Mouse (Mus musculus) macrophage (primary cell): Measurements from ENCODE around the gene Frmd8. TPM values are rescaled to one million over a fixed set of nuclear protein-coding genes. Genes with fewer than 3 reads are reported as not detected.

Source experiments
- H3K27ac ChIP-seq: fragments of 350-480 bp; formaldehyde crosslinking; 2 replicates; pipeline ENCODE4 v1.9.0; 2021
- H3K36me3 ChIP-seq: fragments of 350-480 bp; formaldehyde crosslinking; 2 replicates; pipeline ENCODE4 v1.9.0; 2021; ENCODE audit errors: inconsistent target
- H3K4me3 ChIP-seq: fragments of 350-480 bp; formaldehyde crosslinking; 2 replicates; pipeline ENCODE4 v1.9.0; 2021; ENCODE audit errors: inconsistent target
- H3K79me2 ChIP-seq: fragments of 350-480 bp; formaldehyde crosslinking; 2 replicates; pipeline ENCODE4 v1.9.0; 2021; ENCODE audit errors: inconsistent target
- WGBS: methylation state at CpG from one replicate; pipeline ENCODE4 v1.1.7; 2026; ENCODE audit warnings: inconsistent platforms; ENCODE audit not compliant: missing documents; 5-methylcytosine and 5-hydroxymethylcytosine counted together
- polyA plus RNA-seq: library from polyadenylated mRNA; stranded (reverse); fragments of 250-400 nt; gene quantifications from 3 replicates; pipeline ENCODE4 v1.2.4, GENCODE M21; 2018; ENCODE audit warnings: inconsistent platforms

Frmd8 gene
- polyA plus RNA-seq, 1 experiment from 2014 or later, result 8.1 TPM

DNA sequence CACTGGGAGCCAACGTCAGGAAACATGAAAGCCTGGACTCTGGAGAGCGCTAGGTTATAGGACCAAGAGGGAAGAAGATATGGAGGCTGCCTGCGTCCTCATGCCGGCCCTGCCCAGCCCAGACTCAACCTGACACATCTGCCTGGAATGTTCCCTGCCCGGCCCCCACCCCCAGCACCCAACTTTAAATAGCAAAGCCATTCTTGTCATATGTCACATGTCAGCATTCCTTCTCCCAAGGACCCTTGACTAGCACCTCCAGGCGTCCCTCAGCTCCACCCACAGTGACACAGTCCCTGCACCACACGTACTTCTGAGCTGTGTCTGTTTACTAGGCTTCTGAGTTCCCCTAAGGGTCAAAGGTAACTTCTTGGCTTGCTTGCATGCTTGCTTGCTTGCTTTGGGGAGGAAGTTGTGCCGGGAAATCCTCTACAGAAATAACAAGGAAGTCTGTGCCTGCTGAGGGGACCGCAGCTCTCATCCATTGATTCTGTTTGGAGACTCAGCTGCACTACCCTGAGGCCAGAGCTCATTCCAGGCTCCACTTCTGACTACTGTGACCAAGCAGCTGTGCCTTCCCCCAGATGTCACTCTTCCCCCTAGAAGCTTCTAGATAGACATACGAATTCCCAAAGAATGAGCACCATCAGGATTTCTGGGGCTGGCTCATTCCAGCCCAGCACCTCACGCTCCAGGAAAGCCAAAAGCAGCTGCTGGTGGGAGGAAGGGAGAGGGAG, 64.8 kb downstream of the Frmd8 start:
- Histone ChIP-seq H3K36me3 (no peaks in the 10 kb centered on the region), H3K4me3 (no peak overlapping the region), H3K27ac (peak overlapping the region; percentile 82), H3K79me2 (peaks cover 3% of the 10 kb centered on the region; the same call in 1 of the 2 replicates)
- 52% methylated on average over 9 of the region's 11 CpGs for WGBS

GRCm38 (mm10) chr19:5809712-5810089, 65.4 kb downstream of the Frmd8 start:
- Histone ChIP-seq H3K4me3 (no peak overlapping the region), H3K36me3 (no peaks in the 10 kb centered on the region), H3K79me2 (peaks cover 9% of the 10 kb centered on the region; the same call in 1 of the 2 replicates), H3K27ac (peak overlapping the region; percentile 82)
- 95% methylated on average over 7 of the region's 7 CpGs for WGBS

DNA sequence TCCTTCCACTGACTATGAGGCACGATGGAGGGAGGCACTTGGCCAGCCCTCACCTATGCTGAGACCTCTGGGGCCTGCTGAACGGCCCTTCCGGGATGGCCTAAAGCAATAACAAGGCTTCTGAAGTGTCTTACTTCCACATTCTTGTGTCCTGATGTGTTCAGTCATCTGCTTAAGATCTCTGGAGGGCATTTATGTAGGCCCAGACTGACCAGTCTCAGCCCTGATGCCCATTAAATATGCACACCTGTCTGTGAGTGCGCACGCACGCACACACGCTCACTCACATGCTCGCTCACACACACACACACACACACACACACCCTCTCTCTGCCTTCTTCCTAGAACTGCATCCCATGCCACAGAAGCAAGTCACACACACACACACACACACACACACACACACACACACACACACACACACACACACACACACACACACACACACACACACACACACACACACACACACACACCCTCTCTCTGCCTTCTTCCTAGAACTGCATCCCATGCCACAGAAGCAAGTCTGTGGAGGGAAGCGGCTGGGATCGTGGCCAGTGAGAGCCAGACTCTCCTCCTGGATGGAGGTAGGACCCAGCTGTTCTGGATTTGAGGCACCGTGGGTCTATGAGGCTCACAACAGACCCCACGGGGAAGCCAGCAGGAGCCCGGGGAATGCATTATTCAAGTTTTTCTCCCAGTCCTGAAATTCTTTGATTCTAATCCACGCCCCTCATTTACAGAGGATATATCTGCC, 65.9 kb downstream of the Frmd8 start:
- 93% methylated on average over 8 of the region's 14 CpGs for WGBS
- Histone ChIP-seq H3K36me3 (no peaks in the 10 kb centered on the region), H3K27ac (peak overlapping the region; percentile 97), H3K79me2 (peaks cover 11% of the 10 kb centered on the region; the same call in 1 of the 2 replicates), H3K4me3 (no peak overlapping the region)

DNA sequence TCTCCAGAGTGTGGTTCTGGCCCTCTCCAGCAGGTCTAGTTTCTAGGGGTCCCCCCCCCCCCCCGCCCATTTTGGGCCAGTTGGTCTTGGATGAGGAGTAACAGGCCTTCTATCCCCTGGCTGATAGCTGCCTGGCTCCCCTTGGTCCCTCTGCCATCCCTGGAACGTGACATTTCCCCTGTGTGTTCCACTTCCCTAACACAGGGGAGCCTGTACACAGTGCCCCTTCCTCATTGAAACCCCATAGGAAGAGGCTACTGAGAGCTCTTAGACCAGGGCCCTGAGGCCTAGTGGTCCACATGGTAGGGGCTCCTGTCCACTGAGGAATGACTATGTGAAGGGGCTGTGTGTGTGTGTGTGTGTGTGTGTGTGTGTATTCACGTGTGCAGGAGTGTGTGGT, 67.3 kb downstream of the Frmd8 start:
- no peak overlapping the region for H3K4me3 ChIP-seq
- no peaks in the 10 kb centered on the region for H3K36me3 ChIP-seq
- no CpG with 5 or more reads among the region's 3 CpGs for WGBS
- H3K27ac ChIP-seq, result peak overlapping the region; percentile 97
- H3K79me2 ChIP-seq, result peaks cover 11% of the 10 kb centered on the region; the same call in 1 of the 2 replicates

GRCm38 (mm10) chr19:5806809-5807205, 68.3 kb downstream of the Frmd8 start:
- peak overlapping the region; percentile 97 for H3K27ac ChIP-seq
- WGBS, result 16% methylated on average over 6 of the region's 6 CpGs
- H3K4me3 ChIP-seq, result no peak overlapping the region
- H3K36me3 ChIP-seq, result no peaks in the 10 kb centered on the region
- H3K79me2 ChIP-seq, result peaks cover 18% of the 10 kb centered on the region

GRCm38 (mm10) chr19:5806051-5806808, 68.8 kb downstream of the Frmd8 start:
- Histone ChIP-seq H3K79me2 (peaks cover 23% of the 10 kb centered on the region), H3K4me3 (no peak overlapping the region), H3K36me3 (no peaks in the 10 kb centered on the region), H3K27ac (peak overlapping the region; percentile 97)
- 14% methylated on average over 8 of the region's 8 CpGs for WGBS

DNA sequence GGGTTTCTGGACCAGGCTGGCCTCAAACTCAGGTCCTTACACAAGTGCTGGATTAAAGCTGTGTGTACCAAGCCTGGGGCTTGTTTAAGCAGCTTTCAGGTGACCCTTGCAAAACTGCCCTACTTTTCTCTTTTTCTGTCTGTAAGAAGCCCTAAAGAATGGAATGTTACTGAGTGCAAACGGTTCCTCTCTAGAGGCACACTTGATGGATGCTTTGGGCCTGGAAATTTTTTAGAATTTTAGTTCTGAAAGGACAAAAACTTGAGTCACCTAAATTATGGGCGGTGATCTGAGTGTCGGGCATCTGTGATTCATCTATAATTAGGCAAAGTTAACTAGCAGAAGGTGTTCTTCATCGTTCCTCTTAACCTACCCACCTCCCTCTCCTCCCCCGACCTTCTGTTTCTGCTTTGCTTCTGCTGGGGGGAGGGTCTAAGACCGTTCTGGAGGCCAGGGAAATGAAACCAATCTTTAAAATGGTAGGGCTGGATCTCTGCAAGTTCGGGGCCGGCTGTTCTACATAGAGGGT, 70.6 kb downstream of the Frmd8 start:
- Histone ChIP-seq H3K4me3 (peak overlapping the region; percentile 21; the same call in 1 of the 2 replicates), H3K36me3 (no peaks in the 10 kb centered on the region), H3K79me2 (peaks cover 41% of the 10 kb centered on the region), H3K27ac (peak overlapping the region; percentile 97)
- 14% methylated on average over 8 of the region's 8 CpGs for WGBS

GRCm38 (mm10) chr19:5803881-5804279, 71.2 kb downstream of the Frmd8 start:
- H3K4me3 ChIP-seq, result peak overlapping the region; percentile 21
- 0 out of 2 replicates have a peak, but pooled peaks cover 2% of the 10 kb centered on the region for H3K36me3 ChIP-seq
- WGBS, result 8% methylated on average over 16 of the region's 16 CpGs
- peaks cover 47% of the 10 kb centered on the region for H3K79me2 ChIP-seq
- H3K27ac ChIP-seq, result peak overlapping the region; percentile 97

DNA sequence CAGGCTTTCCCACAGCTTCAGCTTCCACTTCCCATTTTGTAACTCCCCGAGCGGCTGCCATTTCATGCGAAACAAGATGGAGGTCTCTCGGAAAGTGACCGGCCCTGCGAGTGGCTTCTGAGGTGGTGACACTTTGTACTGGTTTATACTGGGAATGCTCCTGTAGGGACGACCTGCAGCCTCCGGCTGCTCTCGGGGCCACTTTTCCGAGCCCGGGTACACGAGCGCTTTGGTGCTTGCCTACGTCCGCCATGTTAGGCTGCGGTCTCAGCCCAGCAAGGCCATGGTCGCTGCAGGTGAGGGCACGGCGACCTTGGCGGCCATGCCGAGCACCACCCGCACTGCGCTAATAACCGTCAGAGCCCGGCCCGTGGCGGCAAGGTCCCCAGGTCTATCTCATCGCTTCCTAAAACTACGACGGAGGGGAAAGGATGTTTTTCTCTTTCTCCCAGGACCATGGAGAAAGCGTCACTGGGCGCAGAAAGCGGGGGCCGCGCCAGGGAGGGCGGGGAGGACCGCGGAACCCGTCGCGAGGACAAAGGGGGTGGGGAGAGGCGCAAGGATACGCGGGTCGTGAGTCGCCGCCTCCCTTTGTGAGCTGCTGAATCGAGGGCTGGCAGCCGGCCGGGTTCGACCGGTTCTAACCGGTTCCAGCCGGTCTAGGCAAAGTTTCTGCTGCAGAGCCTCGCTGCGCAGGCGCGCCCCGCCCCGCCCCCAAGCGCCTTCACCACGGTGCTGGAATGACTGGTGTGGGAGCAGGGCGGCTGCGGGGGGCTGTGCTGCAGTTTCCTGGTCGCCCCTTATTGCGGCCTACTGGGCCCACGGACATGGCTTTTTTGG, 71.8 kb downstream of the Frmd8 start:
- Histone ChIP-seq H3K4me3 (peak overlapping the region; percentile 68), H3K79me2 (peaks cover 53% of the 10 kb centered on the region), H3K27ac (peak overlapping the region; percentile 100), H3K36me3 (0 out of 2 replicates have a peak, but pooled peaks cover 9% of the 10 kb centered on the region)
- WGBS, result under 1% methylated on average over 55 of the region's 67 CpGs

DNA sequence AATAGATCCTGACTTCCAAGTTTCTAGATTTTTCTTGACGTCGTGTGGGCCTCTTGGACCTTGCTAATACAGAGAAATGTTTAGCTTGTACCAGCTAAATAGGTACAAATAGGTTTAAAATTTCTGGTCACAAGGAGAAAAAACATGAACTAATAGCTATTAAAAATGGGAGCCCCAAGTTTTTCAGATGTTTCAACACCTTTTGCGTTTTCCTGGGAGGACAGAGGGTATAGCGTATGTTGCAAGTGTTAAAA, 72.4 kb downstream of the Frmd8 start:
- peak overlapping the region; percentile 68 for H3K4me3 ChIP-seq
- H3K79me2 ChIP-seq, result peaks cover 59% of the 10 kb centered on the region
- peak overlapping the region; percentile 100 for H3K27ac ChIP-seq
- H3K36me3 ChIP-seq, result peaks cover 14% of the 10 kb centered on the region; the same call in 1 of the 2 replicates
- 0% methylated on average over 4 of the region's 4 CpGs for WGBS

- WGBS, result 0% methylated on average over 11 of the region's 25 CpGs
- H3K27ac ChIP-seq, result peak overlapping the region; percentile 100
Measured at GRCm38 (mm10) chr19:5802011-5802786, 72.9 kb downstream of the Frmd8 start.

GRCm38 (mm10) chr19:5801432-5801964, 73.6 kb downstream of the Frmd8 start:
- peak overlapping the region; percentile 100 for H3K27ac ChIP-seq
- 0% methylated on average over 3 of the region's 3 CpGs for WGBS
- peak overlapping the region; percentile 68 for H3K4me3 ChIP-seq
- peaks cover 71% of the 10 kb centered on the region for H3K79me2 ChIP-seq
- H3K36me3 ChIP-seq, result peaks cover 25% of the 10 kb centered on the region

More at GRCm38 (mm10) chr19:5802011-5802786, 72.9 kb downstream of the Frmd8 start:
- Histone ChIP-seq H3K36me3 (peaks cover 18% of the 10 kb centered on the region; the same call in 1 of the 2 replicates), H3K4me3 (peak overlapping the region; percentile 68), H3K79me2 (peaks cover 64% of the 10 kb centered on the region)
